Mouse (Mus musculus) lung, postnatal 36 days (tissue): ENCODE measurements around the gene Tent5a.
A peak's percentile ranks its signal among the peaks of the same experiment; 100 is the strongest.

ENCODE experiments used
- DNase-seq: peaks from one replicate; pipeline ENCODE4 v3.0.0; 2022; ENCODE audit warnings: mixed read lengths

The Tent5a gene

GRCm38 (mm10) chr9:85327242-85328211 is at the start of gene Tent5a:
Gene Tent5a, minus strand, starts transcription at chr9:85327348.
- DNase-seq, result peak; percentile 84

GRCm38 (mm10) chr9:85376643-85377307 is 49.6 kb upstream of the Tent5a start:
- no peak for DNase-seq

GRCm38 (mm10) chr9:85375152-85375551 is 48.0 kb upstream of the Tent5a start:
- no peak for DNase-seq

GRCm38 (mm10) chr9:85372034-85372433 is 44.9 kb upstream of the Tent5a start:
- DNase-seq, result no peak

- DNase-seq, result no peak
Measured at GRCm38 (mm10) chr9:85369512-85369911, 42.4 kb upstream of the Tent5a start.

GRCm38 (mm10) chr9:85357154-85357860 is 30.2 kb upstream of the Tent5a start:
- peak; percentile 11 for DNase-seq

- DNase-seq, result no peak
Measured at GRCm38 (mm10) chr9:85355559-85355958, 28.4 kb upstream of the Tent5a start.

- DNase-seq, result no peak
Measured at GRCm38 (mm10) chr9:85347823-85348523, 20.8 kb upstream of the Tent5a start.

- peak; percentile 73 for DNase-seq
Measured at GRCm38 (mm10) chr9:85342892-85343785, 16.0 kb upstream of the Tent5a start.

GRCm38 (mm10) chr9:85340303-85340702 is 13.2 kb upstream of the Tent5a start:
- peak; percentile 43 for DNase-seq

- DNase-seq, result peak; percentile 59
Measured at GRCm38 (mm10) chr9:85336046-85336445, 8.9 kb upstream of the Tent5a start.

- DNase-seq, result peak; percentile 15
Measured at GRCm38 (mm10) chr9:85331521-85331920, 4.4 kb upstream of the Tent5a start.

- peak; percentile 92 for DNase-seq
Measured at GRCm38 (mm10) chr9:85328259-85328658, 1.1 kb upstream of the Tent5a start.

GRCm38 (mm10) chr9:85326292-85327241 is 581 bp downstream of the Tent5a start:
- peak; percentile 61 for DNase-seq

GRCm38 (mm10) chr9:85325201-85325868 is 1.8 kb downstream of the Tent5a start:
- peak; percentile 25 for DNase-seq

- no peak for DNase-seq
Measured at GRCm38 (mm10) chr9:85324158-85324875, 2.8 kb downstream of the Tent5a start.

GRCm38 (mm10) chr9:85320167-85320951 is 6.8 kb downstream of the Tent5a start:
- no peak for DNase-seq

GRCm38 (mm10) chr9:85316122-85316521 is 11.0 kb downstream of the Tent5a start:
- no peak for DNase-seq
